Mouse (Mus musculus) urinary bladder, postnatal 4 days (tissue): ENCODE results near the gene Tnn.

Experiments
- DNase-seq, 2 experiments: peaks; one replicate each; pipeline ENCODE4 v3.0.0; 2021 to 2022; ENCODE audit warnings: low spot score in 2 of 2

Tnn gene

DNA sequence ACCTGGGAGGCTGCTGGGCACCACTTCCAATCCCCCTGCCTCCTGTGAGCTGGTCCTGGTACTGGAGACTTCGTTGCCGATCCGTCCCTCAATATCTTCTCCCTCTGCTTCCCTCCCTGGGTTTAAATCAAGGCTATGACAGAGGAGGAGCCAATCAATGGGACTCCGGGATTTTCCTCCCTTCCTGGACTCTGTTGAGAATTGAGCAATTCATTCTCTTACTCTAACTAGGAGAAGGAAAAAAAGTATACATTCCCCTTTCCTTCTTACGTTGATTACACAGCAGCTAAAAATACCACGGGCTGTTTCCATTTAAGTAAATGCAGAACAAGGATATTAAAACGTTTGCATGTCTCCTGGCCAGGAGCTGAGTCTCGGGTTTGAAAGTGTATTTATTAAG is at the start of gene Tnn:
Gene Tnn (minus strand): TSS at position 101 of the 400 bp plus-strand sequence.
- DNase-seq = no peak

DNA sequence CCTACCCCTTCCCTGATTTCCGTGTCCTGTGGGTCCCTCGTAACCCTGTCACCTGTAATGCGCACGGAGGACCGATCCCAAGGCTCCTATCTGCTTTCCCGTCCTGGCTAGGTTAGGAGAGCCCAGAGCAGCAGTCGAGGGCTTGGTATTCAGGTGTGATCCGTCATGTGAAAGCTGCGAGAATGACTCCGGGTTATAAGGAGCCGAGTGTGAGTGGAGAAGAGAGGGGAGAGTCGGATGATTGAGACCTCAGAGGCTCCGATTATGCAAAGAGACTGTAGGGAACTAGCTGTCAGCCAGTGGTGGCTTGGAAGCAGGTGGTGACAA is 41.9 kb upstream of the Tnn start:
- DNase-seq = no peak

DNA sequence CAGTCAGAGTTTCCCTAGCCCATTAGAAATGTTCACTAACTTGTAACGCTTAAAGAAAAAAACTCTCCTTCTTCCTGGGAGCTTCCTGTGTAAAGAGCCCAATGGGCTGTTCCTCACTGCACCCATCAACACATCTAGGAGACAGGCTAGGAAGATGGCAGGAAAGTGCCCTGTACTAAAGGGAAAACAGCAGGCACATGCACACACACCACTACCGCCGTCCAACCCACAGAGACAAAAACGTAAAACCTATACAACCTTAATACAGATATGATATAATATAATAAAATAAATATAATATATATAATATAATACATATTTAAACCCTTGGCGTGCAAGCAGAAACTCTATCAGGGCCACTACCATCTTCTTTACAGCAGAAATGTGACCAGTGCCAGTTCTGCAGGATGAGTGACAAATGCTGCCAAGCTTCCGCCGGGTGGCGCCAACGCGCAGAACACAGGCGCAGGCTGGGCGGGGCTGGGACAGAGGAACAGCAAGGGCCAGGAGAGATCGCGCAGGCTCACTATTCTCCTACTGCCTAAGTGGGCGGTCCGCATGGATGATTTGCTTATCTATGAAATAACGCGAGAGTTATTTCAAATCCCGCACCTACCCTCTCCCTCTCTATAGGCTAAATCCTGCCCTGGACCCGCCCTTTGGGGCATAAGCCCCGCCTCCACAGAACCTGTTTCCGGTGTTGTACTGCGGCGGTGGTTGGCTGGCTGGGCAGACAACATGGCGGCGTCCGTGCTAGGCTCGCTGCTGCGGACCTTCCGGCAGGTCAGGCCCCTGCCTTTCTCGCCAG is 41.4 kb upstream of the Tnn start, which contains the start of gene Mrps14:
Gene Mrps14 (plus strand): TSS at position 687 of the 808 bp plus-strand sequence.
- peak; percentile 95 to 98 for DNase-seq

DNA sequence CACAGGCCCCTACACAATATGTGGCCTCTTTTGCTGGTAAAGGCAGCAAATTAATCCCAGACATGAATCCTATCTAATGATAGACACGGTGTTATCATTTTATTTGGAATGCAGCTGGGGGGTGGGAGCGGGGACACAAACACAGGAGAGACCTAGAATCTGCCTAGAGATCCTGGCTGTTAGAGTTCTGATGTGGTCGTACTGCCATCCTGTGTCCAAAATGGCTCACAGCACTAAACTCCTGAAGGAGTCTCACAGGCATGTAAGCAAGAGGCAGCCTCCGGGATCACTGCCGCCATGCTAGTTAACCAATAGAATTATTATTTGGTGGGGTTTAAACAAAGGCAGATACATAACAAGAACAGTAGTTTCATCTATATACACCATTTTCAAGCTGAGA is 31.1 kb upstream of the Tnn start:
- no peak for DNase-seq

DNA sequence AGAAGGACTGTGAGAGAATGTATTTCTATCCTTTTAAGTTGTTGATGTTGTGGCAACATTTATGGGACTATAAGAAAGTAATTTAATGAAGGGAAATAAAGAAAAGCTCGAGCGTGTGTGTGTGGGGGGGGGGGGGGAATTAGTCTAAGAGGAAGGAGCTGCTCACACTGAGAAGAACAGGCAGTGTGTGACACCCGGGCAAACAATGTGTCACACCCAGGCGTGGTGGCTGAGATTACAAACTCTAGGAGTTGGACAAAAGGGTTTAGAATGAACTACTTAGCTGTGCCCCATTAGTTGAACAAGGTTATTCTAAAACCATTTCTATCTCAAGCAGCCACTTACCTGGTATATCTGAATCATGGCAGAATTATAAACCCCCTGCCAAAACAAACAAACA is 27.8 kb upstream of the Tnn start:
- DNase-seq = no peak

DNA sequence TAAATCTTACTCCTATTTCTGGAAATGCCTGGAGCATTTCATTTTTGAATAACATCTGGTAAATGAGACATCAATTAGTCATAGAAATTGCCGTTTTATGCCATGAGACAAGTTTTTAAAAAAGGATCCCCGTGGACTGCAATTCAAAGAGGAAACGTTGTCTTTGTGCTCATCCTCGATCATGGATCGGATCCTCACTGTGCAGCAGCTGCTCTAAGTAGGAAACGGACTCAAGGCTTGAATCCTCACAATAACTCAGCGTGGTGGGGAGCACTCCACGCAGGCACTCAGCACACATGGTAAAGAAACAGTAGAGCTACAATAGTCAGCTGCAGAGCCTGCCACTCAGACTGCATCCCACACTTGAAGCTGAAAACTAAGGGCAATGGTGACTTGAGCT is 23.5 kb upstream of the Tnn start:
- no peak for DNase-seq

DNA sequence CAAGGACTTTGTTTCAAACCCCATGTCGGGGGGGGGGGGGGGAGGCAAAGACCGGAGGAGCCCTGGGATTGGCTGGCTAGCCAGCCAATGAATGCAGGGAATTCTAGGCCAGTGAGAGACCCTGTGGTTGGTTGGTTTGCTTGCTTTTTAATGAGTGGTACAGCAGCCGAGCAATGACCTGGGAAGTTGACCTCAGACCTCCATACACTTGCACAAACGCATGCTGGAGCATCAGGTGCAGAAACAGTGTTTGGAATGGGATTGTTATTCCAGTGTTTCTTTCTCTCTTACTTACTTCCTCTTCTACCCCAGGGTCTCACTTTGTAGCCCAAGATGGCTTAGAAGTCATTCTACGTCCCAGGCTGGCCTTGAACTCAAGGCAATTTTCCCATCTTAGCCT is 13.2 kb upstream of the Tnn start:
- DNase-seq = no peak

DNA sequence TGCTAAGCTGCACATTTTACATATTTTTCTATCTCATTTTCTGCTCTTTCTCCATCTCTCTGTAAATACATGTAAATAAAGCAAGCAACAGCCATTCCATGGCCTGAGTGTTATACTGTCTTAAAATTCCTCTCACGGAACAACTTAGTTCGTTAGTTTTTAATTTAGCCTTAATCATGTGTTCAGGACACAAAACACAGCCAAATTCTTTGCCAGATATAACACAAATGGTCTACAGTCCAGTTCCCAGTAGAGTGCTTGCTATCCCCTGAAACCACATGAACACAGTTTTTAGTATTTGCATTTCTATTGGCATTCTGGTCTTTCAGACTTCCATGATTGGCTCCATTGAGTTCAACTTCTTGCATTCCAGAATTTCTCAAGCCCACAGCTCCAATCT is 4.8 kb upstream of the Tnn start:
- DNase-seq = no peak

DNA sequence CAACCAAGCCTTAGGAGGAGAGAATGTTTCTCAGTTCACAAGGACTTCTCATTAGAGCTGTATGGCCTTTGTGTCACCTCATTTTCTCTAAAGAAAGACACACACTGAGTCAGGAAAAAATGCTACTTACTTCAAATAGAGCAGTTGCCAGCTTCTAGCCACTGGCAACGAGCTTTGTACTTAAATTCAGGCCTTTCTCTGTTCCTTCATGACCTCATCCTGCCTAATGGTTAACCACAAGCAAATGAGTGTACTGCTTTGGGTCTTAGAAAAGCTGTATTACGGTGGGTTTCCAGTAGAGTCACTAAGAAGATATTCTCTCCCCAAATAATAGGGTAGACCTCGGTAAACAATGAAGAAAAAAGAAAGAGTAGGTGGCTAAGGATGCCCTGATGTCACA is 2.7 kb downstream of the Tnn start:
- DNase-seq = no peak

DNA sequence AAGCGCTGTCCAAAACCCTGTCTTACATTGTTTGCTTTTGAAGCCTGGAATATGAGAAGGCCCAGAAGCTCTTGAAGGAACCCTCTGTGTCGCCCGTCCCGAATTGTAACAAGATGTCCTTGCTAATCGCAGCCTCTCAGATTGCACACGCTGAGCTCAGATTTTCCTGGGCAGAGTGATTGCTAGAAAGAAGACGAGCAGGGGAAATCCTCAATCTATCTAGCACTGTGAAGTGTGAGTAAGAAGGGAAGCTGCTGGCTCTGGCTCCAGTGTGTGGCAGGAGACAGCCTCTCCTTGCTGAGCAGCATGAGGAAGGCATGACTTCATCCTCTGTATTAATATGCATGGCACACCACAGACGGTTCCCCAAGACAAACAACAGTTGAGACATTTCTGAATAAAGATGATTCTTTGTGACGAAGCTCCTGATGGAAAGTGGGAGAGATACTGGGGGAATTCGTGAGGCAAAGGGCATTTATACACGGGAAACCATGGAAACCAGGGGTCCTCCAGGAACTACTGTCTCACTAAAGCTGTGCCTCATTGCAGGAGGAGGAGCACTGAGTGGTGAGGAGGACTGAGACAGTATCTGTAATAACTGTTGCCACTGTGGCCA is 4.0 kb downstream of the Tnn start:
- no peak for DNase-seq

DNA sequence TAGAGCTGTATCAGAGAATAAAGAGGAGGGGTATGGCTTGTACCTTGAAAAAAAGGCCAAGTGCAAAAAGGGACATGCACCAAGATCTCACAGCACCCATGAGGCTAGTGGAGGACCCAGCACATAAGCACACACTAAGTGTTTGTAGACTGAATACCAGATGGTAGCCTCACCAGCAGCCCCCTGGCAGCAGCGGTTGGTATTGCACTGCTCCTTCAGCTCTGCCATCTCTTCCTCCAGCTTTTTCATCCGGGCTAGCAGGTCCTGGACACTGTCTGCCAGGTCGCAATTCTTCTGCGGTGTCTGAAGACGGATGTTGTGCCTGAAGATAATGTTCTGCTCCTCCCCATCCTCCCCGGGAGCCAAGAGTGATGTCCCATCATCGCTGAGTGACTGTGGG is 6.1 kb downstream of the Tnn start:
- DNase-seq = no peak

DNA sequence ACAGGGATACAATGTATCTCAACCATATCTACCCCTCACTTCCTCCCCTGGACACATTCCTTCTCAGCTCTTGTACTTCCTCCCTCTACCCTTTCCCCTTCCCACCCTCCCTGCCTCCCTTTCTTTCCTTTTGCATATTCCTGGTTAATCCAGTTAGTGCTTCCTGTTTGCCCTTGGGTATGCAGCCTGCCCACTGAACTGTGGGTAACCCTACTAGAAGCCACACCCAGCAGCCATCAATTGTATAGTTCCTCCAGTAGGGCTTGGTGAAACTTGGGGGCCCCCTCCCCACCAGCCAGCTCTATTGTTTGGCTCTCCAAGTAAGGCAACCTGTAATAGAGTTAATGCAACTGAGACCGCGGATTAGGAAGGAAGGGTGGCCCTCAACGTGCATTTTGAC is 7.8 kb downstream of the Tnn start:
- no peak for DNase-seq

DNA sequence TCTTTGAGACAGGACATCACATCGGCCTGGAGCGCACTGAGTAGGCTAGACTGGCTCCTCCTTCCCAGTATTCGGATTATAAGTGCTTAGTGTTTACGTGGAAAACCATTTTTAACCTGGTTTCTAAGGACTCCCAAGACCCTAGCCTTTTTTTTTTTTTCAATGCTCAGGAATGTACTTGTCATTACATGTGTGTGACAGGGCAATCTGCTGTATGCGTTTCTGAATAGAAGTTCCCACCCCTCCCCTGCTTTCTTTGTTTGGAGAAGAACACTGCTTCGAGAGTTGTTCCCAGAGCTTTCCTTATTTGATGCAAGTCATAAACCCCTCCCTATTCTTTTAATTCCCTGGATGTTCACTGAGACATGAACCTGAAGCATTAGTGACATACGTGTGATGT is 9.0 kb downstream of the Tnn start:
- no peak for DNase-seq

DNA sequence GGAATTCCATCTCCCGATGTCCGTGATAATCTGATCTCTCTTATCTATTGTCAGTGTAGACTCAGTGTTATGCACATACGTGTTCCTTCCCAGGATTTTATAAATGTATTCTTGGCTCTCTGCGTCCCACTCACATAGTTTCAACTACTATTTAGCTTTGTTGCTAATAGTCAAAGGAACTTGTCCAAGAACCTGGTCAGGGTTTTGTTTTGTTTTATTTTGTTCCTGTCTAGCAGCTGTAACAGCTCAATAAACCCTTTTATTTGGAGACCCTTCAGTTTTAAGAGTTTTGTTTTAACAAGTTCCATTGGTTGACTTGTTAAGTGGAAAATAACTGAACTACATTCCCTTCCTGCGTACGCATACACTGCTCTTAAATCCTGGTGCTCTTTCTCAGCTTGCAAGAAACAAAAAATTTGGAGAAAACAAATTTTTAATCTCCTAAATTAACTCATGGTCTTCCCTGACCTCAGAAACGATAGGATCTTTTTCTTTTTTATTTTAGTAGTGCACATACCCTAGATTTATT is 17.0 kb downstream of the Tnn start:
- no peak for DNase-seq

DNA sequence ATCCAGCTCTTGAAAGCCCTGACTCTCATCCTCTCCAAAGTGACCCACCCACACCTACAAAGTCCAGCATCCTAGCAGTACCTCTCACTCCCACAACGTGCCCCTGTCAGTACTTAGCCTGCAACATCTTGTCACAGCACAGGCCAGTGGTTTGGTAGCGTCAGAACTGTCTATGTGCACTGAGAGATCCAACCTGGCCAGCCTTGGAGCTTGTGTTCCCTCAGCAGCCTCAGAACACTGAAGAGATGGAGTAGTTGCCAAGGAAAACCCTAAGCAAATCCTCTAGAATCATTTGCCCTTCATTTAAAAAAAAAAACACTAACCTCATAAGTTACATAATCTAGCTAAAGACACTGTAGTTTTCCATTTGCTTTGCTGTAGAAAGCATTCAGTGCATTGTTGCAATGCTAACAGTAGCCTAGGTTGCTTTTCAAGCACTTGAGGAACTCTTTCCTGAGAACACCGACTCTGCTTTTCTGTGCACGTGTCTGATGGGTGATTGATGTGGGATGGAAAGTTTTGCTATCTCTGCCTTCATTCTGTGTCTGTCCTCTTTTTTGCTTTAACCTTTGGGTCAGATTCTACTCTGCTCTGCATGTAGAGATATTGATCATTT is 19.8 kb downstream of the Tnn start:
- DNase-seq = no peak

DNA sequence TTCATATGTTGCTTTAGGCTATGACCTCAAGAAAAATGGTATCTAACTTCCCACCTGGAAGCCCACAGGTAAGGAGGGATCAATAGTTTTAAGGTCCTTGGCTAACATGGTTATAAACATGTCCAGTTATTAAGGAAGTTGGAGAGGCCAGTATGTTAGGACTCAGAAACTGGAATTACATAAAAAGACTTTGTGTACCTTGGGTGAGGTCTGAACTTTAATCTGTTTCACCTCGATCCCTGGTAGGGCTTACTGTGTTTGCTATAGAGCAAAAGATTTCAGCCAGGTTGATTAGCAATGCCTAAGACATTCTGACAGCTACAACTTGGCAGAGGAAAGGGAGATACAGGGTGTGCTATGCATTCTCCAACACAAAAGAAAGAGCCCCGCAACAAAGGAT is 29.4 kb downstream of the Tnn start:
- no peak for DNase-seq

DNA sequence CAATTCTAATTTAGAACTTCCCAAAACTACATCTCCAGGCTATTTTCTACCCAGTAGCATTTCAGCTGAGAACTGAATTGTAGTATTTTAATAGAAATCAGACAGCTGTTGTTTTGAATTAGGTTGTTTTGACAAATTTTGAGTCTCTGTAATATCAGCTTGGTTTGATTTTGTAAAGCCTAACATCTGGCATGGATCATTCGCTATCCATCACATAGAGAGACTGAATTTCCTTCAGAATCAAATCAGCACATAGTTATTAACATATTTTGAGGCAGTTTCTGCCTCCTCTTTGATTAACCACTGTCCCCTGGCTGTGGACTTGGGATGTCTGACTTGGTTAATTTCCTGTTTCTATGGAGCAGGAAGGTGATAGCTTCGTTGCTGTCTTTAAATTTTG is 44.8 kb downstream of the Tnn start:
- no peak for DNase-seq

DNA sequence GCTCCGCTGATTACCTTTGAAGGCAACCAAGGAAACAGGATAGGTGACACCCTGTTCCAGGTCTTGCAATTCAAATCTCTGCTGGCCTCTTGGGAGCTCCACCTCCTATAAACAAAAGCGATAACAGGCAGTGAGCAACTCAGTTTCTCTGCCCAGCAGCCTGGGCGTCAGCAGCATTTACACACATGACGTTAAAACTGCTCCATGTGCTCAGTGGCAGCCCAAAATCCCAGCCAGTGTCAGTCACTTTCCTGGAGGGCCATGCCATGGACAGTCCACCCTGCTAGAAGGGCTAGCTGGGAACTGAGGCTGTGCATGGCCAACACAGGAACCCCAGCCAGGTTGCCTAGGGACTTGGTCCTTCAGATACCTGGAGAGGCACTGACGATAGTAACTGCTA is 48.0 kb downstream of the Tnn start:
- DNase-seq = no peak

DNA sequence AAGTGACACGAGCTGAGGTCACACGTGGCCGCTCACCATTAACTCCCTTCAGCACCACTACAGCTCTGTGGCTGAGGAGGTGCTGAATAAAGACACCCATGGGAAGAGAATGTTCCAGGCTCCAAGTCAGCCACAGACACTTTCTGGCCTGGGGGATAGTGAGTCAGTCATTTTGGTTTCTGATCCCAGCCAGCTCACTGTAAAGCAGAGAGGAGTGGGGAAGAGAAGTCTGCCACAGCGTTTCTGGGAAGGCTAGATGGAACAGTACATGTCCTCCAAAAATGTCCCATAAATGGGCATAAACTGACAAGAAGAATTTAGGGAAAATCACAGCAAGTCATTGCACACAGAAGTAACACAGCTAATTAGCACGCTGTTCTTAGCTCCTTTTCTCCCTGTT is 52.4 kb downstream of the Tnn start:
- no peak for DNase-seq

DNA sequence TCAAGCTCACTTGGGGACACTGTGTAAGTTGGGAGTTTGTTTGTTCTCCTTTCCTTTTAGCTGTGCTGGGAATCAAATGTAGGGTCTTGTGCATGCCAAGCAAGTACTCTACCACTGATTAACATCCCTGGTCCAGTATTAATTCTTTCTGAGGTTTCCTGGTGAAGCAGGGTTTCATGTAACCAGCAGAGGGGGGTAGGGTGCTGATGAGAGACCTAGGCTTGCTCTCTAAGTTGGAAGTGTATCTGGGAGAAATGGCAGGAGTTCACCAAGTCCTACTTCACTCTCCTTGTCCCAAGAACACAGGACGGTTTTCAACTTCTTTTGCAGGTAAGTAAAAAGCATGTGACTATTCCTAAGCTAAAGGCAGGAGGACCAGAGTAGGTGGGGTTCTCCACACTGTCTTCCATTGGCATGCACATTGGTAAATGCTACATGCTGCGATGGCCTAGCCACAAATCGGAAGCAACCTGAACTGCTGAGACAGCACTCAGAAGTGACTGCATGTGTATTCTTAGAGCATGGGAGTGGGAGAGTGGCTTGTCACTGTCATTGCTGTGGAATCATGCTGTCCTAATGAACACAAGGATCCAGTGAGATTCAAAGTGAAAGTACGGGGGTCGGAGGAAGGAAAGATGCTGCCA is 53.6 kb downstream of the Tnn start:
- no peak for DNase-seq

DNA sequence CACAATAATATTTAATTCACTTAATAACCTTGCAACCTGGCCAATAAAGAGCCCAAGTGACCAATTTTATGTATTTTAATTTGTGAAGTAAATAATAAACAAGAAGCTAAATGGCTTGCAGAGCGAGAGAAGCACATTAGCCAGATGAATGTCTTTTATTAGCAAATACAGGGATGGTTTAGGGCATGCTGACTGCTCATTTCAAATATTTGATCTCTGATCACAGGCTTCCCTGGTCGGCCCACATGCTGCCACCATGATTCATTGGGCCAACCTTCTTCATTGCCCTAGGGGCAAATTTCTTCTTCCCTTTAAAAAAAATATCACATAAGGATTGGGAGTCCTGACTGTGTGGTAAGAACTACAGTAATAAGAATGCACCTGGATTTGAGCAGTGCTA is 66.7 kb downstream of the Tnn start:
- DNase-seq = no peak

DNA sequence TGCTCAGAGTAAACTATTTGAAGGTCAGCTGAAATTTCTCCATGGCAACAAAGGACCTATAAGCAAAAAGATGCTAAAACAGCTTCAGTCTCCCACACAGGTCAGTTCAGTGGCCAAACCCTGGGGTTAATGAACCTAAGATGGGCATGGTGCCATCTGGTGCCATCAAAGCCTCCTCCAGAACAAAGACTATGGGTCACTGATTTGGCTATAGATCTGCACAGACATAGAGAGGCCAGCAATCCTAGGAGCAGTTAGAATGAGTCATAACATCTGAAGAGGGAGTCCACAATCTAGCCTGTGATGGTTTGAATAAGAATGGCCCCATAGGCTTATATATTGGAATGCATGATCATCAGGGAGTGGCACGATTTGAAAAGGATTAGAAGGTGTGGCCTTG is 69.1 kb downstream of the Tnn start:
- no peak for DNase-seq

DNA sequence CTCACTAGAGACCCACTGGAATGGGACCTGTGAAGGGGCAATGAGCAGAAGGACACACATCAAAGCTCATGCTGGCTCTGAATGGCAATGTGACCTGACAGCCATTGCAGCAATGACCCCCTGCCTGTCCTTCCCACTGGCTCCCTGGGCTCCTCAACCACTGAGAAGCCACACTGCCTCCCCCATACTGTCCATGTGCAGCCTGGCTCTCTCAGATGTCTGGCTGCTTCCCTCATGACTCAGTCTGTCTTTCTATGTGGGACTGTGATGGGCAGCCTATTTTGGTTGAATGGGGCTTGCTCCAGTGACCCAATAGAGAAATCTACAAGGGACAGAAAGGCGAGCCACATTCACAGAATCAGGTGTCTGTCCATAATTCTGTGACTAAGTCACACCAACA is 70.7 kb downstream of the Tnn start:
- DNase-seq = no peak
